Mouse (Mus musculus): Measurements from ENCODE around the gene Apoa2.

Apoa2 gene

DNA sequence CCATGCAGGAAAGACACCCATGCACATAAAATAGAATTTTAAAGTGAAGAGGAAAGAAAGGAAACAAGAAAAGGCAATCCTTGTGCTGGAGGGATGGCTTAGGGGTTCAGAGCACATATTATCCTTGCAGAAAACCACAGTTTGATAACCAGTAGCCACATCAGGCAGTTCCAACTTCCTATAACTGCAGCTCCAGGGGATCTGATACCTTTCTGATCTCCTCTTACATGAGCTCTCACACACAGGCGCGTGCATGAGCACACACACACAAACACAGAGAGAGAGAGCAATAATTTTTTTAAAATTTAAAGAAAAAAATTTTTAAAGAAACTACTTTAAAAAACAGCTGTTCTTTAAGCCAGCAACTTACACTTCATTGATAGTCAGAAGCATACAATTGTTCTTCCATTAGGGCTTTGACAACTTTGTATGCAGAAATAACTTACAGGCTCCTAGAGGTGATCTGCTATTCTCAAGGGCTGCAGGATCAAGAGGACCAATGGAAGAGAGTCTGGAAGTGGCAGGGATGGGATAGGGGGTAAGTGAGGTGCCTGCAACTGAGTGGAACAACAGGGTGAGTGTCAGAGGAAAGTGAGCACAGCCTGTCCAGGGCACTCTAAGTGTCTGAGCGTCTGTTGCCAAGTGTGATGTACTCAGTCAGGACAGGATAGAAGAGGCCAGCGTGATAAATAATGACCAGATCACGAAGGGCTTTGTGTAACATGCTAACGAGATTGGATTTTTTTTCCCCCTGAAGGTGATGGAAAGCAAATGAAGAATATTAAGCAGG, 19.0 kb upstream of the Apoa2 start:
- DNase-seq (ENCODE audit: extremely low read depth, low read depth) = peak; percentile 83

DNA sequence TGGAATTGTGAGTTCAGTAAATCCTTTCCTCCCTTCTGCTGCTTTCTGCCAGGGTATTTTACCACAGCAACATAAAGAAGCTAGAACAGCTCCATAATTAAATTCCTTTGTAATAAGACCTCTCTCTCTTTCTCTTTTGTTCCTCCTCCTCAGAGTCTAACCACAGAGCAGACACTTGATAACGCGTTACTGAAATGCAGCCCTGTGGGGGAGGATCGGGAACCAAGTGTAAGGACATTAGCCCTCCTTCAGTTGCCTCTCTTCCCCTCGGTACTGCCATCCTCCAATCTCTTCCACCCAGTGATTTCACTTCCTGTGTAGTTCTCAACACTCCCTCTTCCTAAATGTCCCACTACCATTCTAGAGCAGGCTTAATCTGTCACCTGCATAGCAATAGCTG, 15.4 kb upstream of the Apoa2 start:
- DNase-seq (ENCODE audit: extremely low read depth, low read depth) = peak; percentile 59

DNA sequence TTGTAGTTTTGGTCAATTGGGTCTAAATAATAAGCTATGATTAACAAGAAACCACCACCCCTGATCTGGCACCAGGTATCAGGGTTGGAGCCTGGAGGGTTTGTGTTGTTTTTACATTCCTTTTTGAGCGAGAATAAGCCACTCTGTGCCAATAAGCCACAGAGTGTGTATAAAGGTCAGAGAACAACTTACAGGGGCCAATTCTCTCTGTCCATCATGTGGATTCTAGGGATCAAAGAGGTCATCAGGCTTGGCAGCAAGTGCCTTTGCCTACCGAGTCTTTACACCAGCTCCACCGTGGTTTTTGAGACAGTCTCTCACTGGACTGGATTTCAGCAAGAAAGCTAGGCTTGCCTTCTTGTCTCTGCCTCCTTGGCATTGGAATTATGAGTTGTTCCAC, 12.0 kb upstream of the Apoa2 start:
- no peak for DNase-seq (ENCODE audit: extremely low read depth, low read depth)

DNA sequence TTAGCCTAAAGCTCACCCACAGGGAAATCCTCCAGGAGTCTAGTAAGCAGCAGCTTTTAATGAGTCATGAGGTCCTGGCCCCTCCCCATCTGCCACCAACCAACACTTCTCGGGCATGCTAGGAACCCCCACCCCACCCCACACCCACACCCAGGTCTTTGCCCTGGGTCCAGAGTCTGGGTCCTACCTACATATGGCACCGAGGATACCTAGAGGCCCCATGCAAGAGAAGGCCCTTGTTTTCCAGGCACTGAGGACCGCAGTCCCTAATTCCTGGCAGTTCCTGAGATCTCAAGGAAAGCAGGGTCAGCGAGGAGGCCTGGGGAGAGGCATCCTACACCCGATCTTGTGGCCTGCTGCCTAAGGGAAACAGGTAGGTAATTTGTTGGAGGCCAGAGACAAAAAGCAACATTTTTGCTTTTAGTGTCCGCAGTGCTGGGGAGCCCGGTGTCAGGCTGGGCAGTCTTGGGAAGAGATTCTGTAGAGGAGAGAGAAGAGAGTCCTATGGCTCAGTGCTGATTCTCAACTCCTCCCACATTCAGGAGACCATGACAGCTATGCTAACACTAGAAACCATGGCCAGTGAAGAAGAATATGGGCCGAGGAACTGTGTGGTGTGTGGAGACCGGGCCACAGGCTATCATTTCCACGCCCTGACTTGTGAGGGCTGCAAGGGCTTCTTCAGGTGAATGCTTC, 10.9 kb upstream of the Apoa2 start, which contains the start of gene Nr1i3:
Nr1i3 (plus strand) TSS at position 170 of the 696 bp plus-strand sequence.
- DNase-seq (ENCODE audit: extremely low read depth, low read depth) = no peak

DNA sequence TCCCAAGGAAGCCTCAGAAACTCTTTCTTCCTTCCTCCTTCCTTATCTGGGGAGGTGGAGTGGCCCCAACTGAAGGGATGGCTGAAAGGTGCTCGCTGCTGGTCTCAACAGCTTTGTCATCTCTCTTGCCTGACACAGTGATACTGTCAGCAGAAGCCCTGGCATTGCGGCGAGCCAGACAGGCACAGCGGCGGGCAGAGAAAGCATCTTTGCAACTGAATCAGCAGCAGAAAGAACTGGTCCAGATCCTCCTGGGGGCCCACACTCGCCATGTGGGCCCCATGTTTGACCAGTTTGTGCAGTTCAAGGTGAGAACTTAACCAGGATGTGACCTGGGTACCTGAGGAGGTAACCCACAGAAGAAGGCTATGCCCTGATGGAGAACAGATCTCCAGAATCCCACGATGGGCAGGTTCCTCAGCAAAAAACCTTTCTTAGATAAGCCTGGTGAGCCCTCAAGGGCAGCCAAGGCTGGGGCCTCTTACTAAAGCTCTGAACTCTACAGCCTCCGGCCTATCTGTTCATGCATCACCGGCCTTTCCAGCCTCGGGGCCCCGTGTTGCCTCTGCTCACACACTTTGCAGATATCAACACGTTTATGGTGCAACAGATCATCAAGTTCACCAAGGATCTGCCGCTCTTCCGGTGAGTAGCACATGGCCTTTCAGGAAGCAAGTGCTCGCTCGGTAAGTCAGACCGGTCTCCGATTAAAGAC, 8.5 kb upstream of the Apoa2 start:
- no peak for DNase-seq (ENCODE audit: extremely low read depth, low read depth)

DNA sequence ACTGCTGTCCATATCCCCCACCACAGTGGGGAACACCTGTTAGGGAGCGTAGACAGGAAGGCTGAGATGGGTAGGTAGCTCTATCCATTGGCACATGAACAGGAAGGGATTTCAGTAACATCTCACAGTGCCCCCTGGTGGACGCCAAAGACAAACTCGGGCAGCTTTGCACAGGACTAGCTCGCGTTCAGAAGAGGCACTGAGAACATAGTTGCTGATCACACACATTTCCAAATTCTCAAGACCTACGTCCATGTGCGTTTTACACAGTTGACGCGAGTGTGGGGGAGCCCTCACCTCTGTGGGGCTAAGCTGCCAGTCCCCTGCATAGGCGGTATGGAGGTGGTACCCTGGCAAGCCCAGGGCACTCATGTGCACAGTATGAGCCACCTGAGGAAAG, 4.0 kb upstream of the Apoa2 start:
- peak; percentile 74 for DNase-seq (ENCODE audit: extremely low read depth, low read depth)

DNA sequence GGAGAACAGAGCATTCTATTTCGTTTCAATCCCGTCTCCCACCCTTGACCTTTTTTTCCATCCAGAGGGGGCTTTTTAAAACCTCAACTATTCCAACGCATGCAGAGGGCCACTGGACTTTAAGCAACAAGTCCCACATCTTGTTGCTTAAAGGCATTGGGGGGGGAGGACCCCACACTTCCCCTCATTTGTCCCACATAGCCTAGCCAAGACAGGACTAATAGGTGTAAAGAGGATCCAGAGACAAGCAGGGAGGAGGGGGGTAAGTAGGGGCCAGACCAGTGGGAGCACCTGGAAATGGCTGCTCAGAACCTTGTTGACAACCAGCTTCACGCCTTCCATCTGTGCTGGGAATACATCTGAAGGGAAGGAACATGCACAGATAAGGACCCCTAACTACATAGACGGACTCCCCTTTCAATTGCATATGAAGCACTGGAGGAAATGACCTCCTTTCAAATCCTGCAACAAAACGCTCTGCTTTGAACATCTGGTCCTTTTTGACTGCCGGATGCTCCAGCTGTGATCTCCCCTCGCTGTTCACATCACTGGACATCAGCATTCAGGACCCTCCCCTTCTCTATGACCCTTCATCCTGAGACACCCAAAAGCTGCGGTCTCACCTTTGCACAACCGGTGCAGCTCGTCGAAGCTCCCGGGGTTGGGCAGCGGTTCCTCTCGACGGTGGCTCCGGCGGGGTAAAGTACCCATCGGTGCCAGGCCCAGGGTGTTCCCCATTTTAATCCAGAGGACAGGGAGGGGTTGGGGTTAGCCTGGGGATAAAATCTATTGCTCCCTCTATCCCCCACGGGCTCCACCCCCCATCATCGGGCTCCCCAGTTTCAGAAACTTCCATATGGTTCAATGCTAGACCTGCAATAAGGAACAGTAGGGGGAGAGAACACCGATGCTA, 3.3 kb upstream of the Apoa2 start:
- DNase-seq (ENCODE audit: extremely low read depth, low read depth) = no peak

DNA sequence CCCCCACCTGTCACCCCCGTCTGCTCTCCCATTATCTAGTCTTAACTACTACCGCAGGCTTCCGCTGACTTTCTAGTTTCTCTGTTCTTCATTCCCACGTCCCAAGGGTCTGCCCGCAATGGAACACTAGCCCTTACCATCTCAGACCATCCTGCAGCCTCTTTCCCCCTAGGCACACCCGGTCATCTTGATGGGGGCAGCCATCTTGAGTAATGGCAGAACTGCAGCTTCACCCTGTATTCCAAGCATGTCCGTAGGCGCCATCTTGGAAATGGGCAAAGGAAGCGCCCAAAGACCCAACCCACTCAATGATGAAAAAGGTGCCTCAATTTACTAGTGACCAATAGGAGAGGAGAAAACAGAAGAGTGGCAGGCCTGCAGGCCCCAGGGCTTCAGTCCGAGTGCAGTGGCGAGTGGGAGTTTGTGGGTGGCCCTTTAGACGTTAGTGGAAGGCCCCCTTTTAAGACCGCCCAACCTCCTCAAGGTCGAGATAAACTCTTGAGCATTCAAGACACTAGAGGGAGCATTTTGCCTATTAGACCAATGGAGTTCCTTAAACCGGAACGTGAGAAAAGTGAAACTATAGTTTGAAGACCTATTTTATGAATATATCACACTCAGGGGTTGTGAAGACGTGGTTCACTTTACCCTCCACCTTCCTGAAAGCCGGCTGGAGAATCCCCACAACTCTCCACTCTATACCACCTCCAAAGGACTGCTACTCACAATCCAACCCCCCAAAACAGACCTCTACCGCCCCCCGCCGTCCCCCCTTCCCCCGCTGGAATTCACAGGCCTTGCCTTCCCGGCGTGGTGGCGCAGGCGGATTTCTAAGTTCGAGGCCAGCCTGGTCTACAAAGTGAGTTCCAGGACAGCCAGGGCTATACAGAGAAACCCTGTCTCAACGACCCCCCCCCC, 2.4 kb upstream of the Apoa2 start, which contains the start of gene Tomm40l:
Tomm40l (minus strand) TSS at position 277 of the 918 bp plus-strand sequence.
- DNase-seq (ENCODE audit: extremely low read depth, low read depth) = peak; percentile 99

DNA sequence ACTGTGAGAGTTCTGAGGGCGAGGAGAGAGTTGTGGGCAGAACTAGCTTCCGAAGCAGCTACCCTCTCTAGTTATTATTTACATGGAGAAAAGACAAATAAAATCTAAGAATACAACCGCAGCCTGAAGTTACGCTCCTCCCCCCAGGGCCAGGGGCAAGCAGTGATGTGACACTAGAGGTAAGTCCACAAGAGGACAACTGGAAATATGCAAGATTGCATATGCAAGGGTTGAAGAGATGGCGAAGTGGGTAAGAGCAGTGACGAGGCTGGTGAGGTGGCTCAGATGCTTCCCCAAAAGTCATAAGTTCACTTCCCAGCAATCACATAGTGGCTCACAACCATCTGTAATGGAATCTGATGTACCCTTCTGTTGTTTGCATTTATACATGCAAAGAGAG, 1.7 kb upstream of the Apoa2 start:
- no peak for DNase-seq (ENCODE audit: extremely low read depth, low read depth)

DNA sequence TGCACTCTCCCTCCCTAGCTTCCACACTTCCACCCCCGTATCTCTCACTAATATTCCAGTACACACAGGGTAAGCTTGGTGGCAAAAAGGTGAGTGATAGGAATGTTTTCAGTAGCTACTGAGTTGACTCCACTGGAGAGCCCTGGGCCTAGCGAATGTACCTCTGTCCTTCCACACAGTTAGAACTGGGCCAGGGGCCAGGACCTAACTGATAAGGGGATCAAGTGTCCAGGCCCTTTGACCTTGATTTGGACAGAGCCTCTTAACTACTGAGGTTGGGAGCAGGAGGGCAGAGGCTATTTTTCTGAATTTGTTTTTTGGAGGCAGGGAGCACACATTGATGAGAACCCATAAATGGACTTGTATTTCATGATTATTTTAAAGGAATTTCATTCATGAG, 1.1 kb upstream of the Apoa2 start:
- no peak for DNase-seq (ENCODE audit: extremely low read depth, low read depth)

DNA sequence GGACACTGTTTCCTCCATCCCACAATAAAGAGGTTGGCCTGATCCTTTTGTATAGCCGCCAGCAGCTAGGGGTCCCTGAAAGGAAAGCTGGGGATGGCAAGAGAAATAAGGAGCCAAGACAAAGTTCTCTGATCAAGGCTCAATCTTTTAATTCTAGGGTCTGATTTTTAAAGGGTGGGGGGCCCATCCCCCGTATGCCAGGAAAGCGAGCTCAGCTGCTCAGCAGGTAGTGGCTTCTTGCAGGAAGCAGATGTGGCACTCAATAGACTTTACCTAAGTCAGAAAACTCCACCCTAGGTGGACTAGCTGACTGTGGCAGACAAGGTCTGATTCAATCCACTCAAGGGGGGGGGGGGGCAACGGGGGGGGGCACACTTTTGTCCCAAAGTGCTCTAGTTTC, 1.9 kb downstream of the Apoa2 start:
- no peak for DNase-seq (ENCODE audit: extremely low read depth, low read depth)

DNA sequence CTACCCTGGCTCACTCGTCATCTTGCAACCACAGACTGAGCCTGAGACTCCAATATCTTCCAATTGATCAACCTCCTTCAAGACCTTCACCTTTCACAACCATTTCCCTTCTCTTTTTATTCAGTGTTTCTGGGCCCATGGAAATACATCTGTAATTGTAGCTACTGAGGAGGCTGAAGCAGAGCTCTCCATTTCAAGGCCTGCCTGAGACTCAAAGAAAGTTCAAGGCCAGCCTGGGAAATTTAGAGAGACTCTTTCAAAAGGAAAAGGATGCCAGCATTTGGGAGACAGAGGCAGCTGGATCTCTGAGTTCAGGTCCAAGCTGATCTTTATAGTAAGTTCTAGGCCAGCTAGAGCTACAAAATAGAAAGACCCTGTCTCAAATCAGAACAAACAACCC, 3.0 kb downstream of the Apoa2 start:
- no peak for DNase-seq (ENCODE audit: extremely low read depth, low read depth)

DNA sequence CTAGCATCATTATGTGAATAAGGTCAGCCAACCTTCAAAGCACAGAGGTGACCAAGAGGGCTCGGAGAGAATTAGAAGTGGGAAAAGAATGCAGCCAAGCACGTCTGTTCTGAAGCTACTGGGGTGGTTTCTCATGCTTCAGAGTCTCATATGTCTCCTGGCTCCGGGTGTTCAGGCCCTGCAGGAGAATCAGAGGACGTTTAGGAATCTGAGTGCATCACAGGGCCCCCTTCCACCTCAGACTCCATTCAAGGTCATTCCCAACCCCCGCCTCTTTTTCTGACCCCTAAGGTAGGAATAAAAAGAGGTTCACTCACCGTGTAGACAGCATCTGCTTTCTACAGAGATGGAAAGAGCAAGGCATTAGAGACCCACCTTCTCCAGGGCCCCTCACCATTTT, 4.9 kb downstream of the Apoa2 start:
- no peak for DNase-seq (ENCODE audit: extremely low read depth, low read depth)

DNA sequence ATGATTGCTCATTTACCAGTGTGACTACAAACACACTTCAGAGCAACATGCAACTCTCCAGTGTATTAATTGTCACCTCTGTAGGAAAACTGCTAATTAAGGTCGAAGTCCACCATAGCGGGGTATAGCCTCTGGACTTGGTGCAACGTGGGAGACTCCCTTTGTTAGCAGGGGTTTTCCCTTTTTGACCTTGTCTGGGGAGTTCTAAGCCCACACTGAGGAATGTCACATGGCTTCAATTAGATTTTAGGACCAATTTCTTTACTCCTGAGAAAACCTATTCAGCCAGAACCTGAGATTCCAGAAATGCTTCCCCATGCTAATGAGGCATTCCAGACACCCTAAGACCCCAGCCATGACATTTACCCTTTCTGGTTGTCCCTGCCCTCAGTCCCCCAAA, 5.4 kb downstream of the Apoa2 start:
- DNase-seq (ENCODE audit: extremely low read depth, low read depth) = no peak

DNA sequence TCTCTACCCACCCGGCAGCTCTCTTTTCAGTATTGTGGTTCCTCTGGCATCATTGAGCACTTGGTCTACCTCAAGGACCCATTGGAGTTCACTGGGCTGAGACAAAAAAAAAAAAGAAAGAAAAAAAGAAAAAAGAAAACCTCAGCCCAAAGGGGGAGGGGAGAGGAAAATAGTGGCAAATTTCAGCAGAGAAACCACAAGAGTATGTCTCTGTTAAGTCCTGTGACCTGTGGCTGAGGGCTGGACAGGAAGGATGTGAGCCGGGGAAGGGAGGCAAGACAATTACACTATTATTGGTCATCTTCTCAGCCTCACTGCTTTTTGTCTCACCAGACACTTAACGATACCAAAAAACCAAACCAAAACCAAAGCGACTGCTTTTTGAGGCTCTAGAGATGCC, 7.0 kb downstream of the Apoa2 start:
- no peak for DNase-seq (ENCODE audit: extremely low read depth, low read depth)

DNA sequence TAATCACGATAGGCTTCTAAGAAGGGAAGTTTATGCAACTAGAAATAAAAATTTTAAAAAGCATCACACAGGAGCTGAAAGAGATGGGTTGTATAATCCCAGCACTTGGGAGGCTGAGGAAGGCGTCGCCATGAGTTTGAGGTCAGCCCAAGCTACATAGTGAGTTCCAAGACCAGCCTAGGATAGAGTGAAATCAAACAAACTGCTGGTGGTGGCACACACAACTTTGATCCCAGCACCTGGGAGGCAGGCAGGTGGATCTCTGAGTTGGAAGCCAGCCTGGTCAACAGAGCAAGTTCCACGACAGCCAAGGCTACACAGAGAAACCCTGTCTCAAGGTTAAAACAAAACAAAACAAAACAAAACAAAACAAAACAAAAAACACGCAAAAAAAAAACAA, 7.5 kb downstream of the Apoa2 start:
- DNase-seq (ENCODE audit: extremely low read depth, low read depth) = no peak

DNA sequence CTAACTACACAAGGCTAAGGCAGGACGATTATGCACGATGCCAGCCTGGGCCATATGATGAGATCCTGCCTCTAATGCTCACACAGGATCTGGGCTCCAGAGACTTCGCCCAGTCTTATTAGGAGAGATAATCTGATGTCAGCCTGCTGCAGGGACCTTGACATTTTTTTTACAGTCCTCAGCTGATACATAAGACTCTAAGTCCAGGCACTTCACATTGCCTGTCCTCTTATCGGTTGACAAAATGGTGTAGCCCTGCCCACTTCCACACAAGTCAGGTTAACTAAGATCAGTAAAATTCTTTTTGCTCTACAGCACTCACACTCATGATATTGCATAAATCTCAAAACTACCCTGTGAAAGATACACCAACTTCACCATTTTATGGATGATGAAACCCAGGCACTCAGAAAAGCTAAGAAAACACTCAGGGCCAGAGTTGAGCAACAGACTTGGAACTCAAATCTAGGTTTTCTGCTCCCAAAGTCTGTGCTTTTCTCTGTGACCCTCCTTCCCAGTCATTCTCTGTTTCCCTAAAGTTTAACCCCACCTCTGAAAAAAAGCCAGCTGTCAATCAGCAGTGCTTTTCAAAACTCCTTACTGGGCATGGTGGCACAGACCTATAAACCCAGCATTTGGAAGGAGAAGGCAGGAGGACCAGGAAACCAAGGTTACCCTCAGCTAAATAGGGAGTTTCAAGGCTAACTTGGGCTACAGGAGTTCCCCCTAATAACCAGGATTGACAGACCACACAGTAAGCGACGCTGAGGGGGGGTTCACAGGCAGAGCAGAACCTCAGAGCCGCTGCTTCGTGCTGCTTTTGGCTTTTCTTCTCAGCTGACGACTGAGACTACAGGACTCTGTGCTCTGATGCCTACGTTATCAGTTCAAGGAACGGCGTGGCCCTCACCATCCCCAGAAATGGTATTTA, 8.2 kb downstream of the Apoa2 start:
- no peak for DNase-seq (ENCODE audit: extremely low read depth, low read depth)

DNA sequence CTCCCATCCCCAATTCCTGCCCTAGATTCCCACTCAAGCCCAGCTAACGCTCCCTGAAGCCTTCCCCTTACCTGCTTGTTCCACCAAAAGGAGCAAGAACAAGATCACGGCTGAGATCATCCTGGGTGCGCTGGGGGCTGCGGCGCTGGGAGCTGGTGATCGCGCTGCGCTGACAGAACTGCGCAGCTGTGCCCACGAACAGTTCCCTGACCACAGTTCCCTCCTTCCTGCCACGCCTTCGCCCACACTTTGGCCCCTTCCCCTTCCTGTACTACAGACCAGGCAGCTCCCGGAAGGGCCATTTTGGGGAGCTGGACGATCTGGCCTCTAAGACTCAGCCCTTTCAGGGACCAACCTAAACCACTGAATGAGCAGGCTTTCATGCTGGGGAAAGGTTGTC, 9.3 kb downstream of the Apoa2 start, which contains the start of gene Fcer1g:
Fcer1g (minus strand) TSS at position 240 of the 400 bp plus-strand sequence.
- DNase-seq (ENCODE audit: extremely low read depth, low read depth) = no peak

DNA sequence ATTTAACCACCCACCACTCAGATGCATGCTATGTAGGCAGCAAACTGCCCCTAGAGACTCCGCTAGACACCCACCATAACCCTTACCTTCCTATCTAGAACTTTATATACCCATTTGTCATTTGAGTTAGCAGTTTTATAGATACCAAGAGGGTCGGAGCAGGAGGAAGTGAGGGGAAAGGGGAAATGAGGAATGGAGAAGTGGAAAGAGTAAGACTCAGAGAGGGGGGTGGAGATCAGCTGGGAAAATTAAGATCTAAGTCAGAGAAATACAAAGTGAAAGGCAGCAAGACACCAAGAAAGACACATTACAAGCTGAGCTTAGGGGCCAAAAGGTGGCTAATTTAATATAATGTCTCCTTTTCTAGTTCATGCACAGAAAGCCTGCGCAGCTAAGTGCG, 9.7 kb downstream of the Apoa2 start:
- no peak for DNase-seq (ENCODE audit: extremely low read depth, low read depth)
